Mouse (Mus musculus): ENCODE results near the gene Mecom. TPM values are rescaled to one million over a fixed set of nuclear protein-coding genes. Genes with fewer than 3 reads are reported as not detected.

Gene Mecom
- polyA plus RNA-seq, 1 experiment: 4.3 TPM

- TF ChIP-seq POLR2A (IDR thresholded peaks at IDR 0.05; ENCODE audit: borderline replicate concordance, insufficient read depth, low read length) (no peak), CTCF (IDR thresholded peaks at IDR 0.05; ENCODE audit: borderline replicate concordance, insufficient read depth, low read depth, low read length) (no peak)
- H3K4me1 ChIP-seq (ENCODE audit: control insufficient read depth, insufficient read depth, low read length): no peaks in the 10 kb centered on the region
- no peaks in the 10 kb centered on the region for H3K27me3 ChIP-seq (ENCODE audit: control insufficient read depth, insufficient read depth, low read length)
- DNase-seq: no peak
- H3K27ac ChIP-seq (ENCODE audit: insufficient read depth, low read length): no peak overlapping the region
- 49% methylated on average over 9 of the region's 9 CpGs for WGBS
- no peak overlapping the region for H3K4me3 ChIP-seq (replicated peaks; ENCODE audit: insufficient read depth, low read depth, low read length)
Observed at GRCm38 (mm10) chr3:30457975-30458678, 89.7 kb downstream of the Mecom start.

GRCm38 (mm10) chr3:30455902-30456301 is 91.9 kb downstream of the Mecom start:
- TF ChIP-seq POLR2A (IDR thresholded peaks at IDR 0.05; ENCODE audit: borderline replicate concordance, insufficient read depth, low read length): no peak
- TF ChIP-seq CTCF (IDR thresholded peaks at IDR 0.05; ENCODE audit: borderline replicate concordance, insufficient read depth, low read depth, low read length): no peak
- Histone ChIP-seq H3K27me3 (ENCODE audit: control insufficient read depth, insufficient read depth, low read length) (no peaks in the 10 kb centered on the region), H3K4me3 (replicated peaks; ENCODE audit: insufficient read depth, low read depth, low read length) (no peak overlapping the region), H3K4me1 (ENCODE audit: control insufficient read depth, insufficient read depth, low read length) (no peaks in the 10 kb centered on the region), H3K27ac (ENCODE audit: insufficient read depth, low read length) (no peak overlapping the region)
- no peak for DNase-seq
- 76% methylated on average over 8 of the region's 8 CpGs for WGBS

GRCm38 (mm10) chr3:30453546-30454455 is 94.0 kb downstream of the Mecom start:
- Histone ChIP-seq H3K4me1 (ENCODE audit: control insufficient read depth, insufficient read depth, low read length) (no peaks in the 10 kb centered on the region), H3K4me3 (replicated peaks; ENCODE audit: insufficient read depth, low read depth, low read length) (no peak overlapping the region), H3K27me3 (ENCODE audit: control insufficient read depth, insufficient read depth, low read length) (no peaks in the 10 kb centered on the region), H3K27ac (ENCODE audit: insufficient read depth, low read length) (no peak overlapping the region)
- no peak for DNase-seq
- WGBS: 40% methylated on average over 15 of the region's 15 CpGs
- TF ChIP-seq POLR2A (IDR thresholded peaks at IDR 0.05; ENCODE audit: borderline replicate concordance, insufficient read depth, low read length): no peak
- no peak for TF ChIP-seq CTCF (IDR thresholded peaks at IDR 0.05; ENCODE audit: borderline replicate concordance, insufficient read depth, low read depth, low read length)

GRCm38 (mm10) chr3:30453046-30453445 is 94.8 kb downstream of the Mecom start:
- Histone ChIP-seq H3K27ac (ENCODE audit: insufficient read depth, low read length) (no peak overlapping the region), H3K4me1 (ENCODE audit: control insufficient read depth, insufficient read depth, low read length) (no peaks in the 10 kb centered on the region), H3K27me3 (ENCODE audit: control insufficient read depth, insufficient read depth, low read length) (no peaks in the 10 kb centered on the region), H3K4me3 (replicated peaks; ENCODE audit: insufficient read depth, low read depth, low read length) (no peak overlapping the region)
- TF ChIP-seq POLR2A (IDR thresholded peaks at IDR 0.05; ENCODE audit: borderline replicate concordance, insufficient read depth, low read length) (no peak), CTCF (IDR thresholded peaks at IDR 0.05; ENCODE audit: borderline replicate concordance, insufficient read depth, low read depth, low read length) (no peak)
- DNase-seq: no peak
- WGBS: 70% methylated on average over 6 of the region's 6 CpGs

GRCm38 (mm10) chr3:30452511-30452910 is 95.3 kb downstream of the Mecom start:
- Histone ChIP-seq H3K4me3 (replicated peaks; ENCODE audit: insufficient read depth, low read depth, low read length) (no peak overlapping the region), H3K27me3 (ENCODE audit: control insufficient read depth, insufficient read depth, low read length) (no peaks in the 10 kb centered on the region), H3K4me1 (ENCODE audit: control insufficient read depth, insufficient read depth, low read length) (no peaks in the 10 kb centered on the region), H3K27ac (ENCODE audit: insufficient read depth, low read length) (no peak overlapping the region)
- 59% methylated on average over 7 of the region's 7 CpGs for WGBS
- no peak for TF ChIP-seq POLR2A (IDR thresholded peaks at IDR 0.05; ENCODE audit: borderline replicate concordance, insufficient read depth, low read length)
- no peak for DNase-seq

GRCm38 (mm10) chr3:30450206-30450965 is 97.4 kb downstream of the Mecom start:
- WGBS: 86% methylated on average over 10 of the region's 10 CpGs
- Histone ChIP-seq H3K27me3 (ENCODE audit: control insufficient read depth, insufficient read depth, low read length) (no peaks in the 10 kb centered on the region), H3K27ac (ENCODE audit: insufficient read depth, low read length) (no peak overlapping the region), H3K4me1 (ENCODE audit: control insufficient read depth, insufficient read depth, low read length) (no peaks in the 10 kb centered on the region), H3K4me3 (replicated peaks; ENCODE audit: insufficient read depth, low read depth, low read length) (no peak overlapping the region)
- DNase-seq: no peak
- no peak for TF ChIP-seq POLR2A (IDR thresholded peaks at IDR 0.05; ENCODE audit: borderline replicate concordance, insufficient read depth, low read length)
- TF ChIP-seq CTCF (IDR thresholded peaks at IDR 0.05; ENCODE audit: borderline replicate concordance, insufficient read depth, low read depth, low read length): no peak

- Histone ChIP-seq H3K27me3 (ENCODE audit: control insufficient read depth, insufficient read depth, low read length) (no peaks in the 10 kb centered on the region), H3K4me3 (replicated peaks; ENCODE audit: insufficient read depth, low read depth, low read length) (no peak overlapping the region), H3K4me1 (ENCODE audit: control insufficient read depth, insufficient read depth, low read length) (no peaks in the 10 kb centered on the region), H3K27ac (ENCODE audit: insufficient read depth, low read length) (no peak overlapping the region)
- no peak for DNase-seq
- no peak for TF ChIP-seq CTCF (IDR thresholded peaks at IDR 0.05; ENCODE audit: borderline replicate concordance, insufficient read depth, low read depth, low read length)
- no peak for TF ChIP-seq POLR2A (IDR thresholded peaks at IDR 0.05; ENCODE audit: borderline replicate concordance, insufficient read depth, low read length)
- 95% methylated on average over 1 of the region's 1 CpGs for WGBS
Observed at GRCm38 (mm10) chr3:30448624-30449023, 99.2 kb downstream of the Mecom start.
